Mouse (Mus musculus) brain, embryonic 14.5 days (tissue): Measurements from ENCODE around the gene Pprc1.

ENCODE experiments used
- CTCF ChIP-seq: fragments of 200-500 bp; IDR thresholded peaks from 2 replicates; pipeline ENCODE4 v1.5.1; 2012; ENCODE audit warnings: inconsistent platforms, mild to moderate bottlenecking, moderate library complexity, borderline replicate concordance; ENCODE audit not compliant: insufficient read depth, insufficient read length; ENCODE audit errors: extremely low read depth
- POLR2A ChIP-seq: fragments of 200-500 bp; IDR thresholded peaks from 2 replicates; pipeline ENCODE4 v1.6.1; 2012; ENCODE audit warnings: mild to moderate bottlenecking, inconsistent platforms, borderline replicate concordance; ENCODE audit not compliant: poor library complexity, insufficient read depth, insufficient read length, severe bottlenecking; ENCODE audit errors: extremely low read depth

- TF ChIP-seq CTCF (no peak), POLR2A (no peak)
Observed at GRCm38 (mm10) chr19:45999378-45999777, 45.3 kb upstream of the Pprc1 start.
